Mouse (Mus musculus) neural tube, embryonic 12.5 days (tissue): ENCODE measurements around the gene Pspn. TPM values are rescaled to one million over a fixed set of nuclear protein-coding genes. Genes with fewer than 3 reads are reported as not detected.

Experiments
- ATAC-seq: fragments of 200-750 bp; cut with Nextera tagmentation; 2 replicates; pipeline ENCODE4 v1.8.0; 2017; ENCODE audit warnings: low read depth, mild to moderate bottlenecking, moderate TSS enrichment, moderate library complexity; ENCODE audit not compliant: low FRiP score
- H3K27ac ChIP-seq: fragments of 300-500 bp; sonication (generic); 2 replicates; pipeline ENCODE4 v1.5.1; 2016
- H3K27me3 ChIP-seq: fragments of 300-500 bp; sonication (generic); replicated peaks from 2 replicates; pipeline ENCODE4 v1.6.1; 2016; ENCODE audit warnings: mild to moderate bottlenecking
- H3K36me3 ChIP-seq: fragments of 300-500 bp; sonication (generic); 2 replicates; pipeline ENCODE4 v1.6.1; 2016; ENCODE audit warnings: mild to moderate bottlenecking
- H3K4me1 ChIP-seq: fragments of 300-500 bp; sonication (generic); 2 replicates; pipeline ENCODE4 v1.6.1; 2016
- H3K4me2 ChIP-seq: fragments of 300-500 bp; sonication (generic); replicated peaks from 2 replicates; pipeline ENCODE4 v1.6.1; 2016; ENCODE audit warnings: mild to moderate bottlenecking
- H3K4me3 ChIP-seq: fragments of 300-500 bp; sonication (generic); 2 replicates; pipeline ENCODE4 v1.5.1; 2016
- H3K9ac ChIP-seq: fragments of 300-500 bp; sonication (generic); 2 replicates; pipeline ENCODE4 v1.6.1; 2016; ENCODE audit warnings: mild to moderate bottlenecking
- H3K9me3 ChIP-seq: fragments of 300-500 bp; sonication (generic); 2 replicates; pipeline ENCODE4 v1.6.1; 2016; ENCODE audit warnings: mild to moderate bottlenecking
- WGBS: fragments of 180-500 bp; shearing (Covaris S2); methylation state at CpG from one replicate; pipeline ENCODE4 v1.1.7; 2016; 5-methylcytosine and 5-hydroxymethylcytosine counted together
- polyA plus RNA-seq: library from polyadenylated mRNA; unstranded; fragments of >200 nt; fragmentation: Nextera tagmentation; extraction: Ambion mirVana; gene quantifications from 2 replicates; pipeline ENCODE4 v1.2.1, GENCODE M21; 2016

Gene Pspn
- polyA plus RNA-seq = not detected in 2 replicates

GRCm38 (mm10) chr17:56999968-57000609 is at the start of gene Pspn:
Gene Pspn, minus strand, starts transcription at chr17:57000018.
- Histone ChIP-seq H3K36me3 (peaks cover 53% of the 10 kb centered on the region), H3K27ac (no peak within 1 kb of the TSS), H3K4me1 (peaks cover 10% of the 10 kb centered on the region), H3K9me3 (no peaks in the 10 kb centered on the region), H3K9ac (no peak within 1 kb of the TSS), H3K4me3 (no peak within 1 kb of the TSS), H3K4me2 (no peak within 1 kb of the TSS), H3K27me3 (no peaks in the 10 kb centered on the region)
- no peak for ATAC-seq
- WGBS = 86% methylated on average over 9 of the region's 9 CpGs

GRCm38 (mm10) chr17:57048816-57049215 is 49.0 kb upstream of the Pspn start:
- Histone ChIP-seq H3K4me2 (no peak overlapping the region), H3K9ac (no peak overlapping the region), H3K9me3 (no peaks in the 10 kb centered on the region), H3K27me3 (no peaks in the 10 kb centered on the region), H3K4me3 (no peak overlapping the region), H3K36me3 (peaks cover 51% of the 10 kb centered on the region), H3K27ac (no peak overlapping the region), H3K4me1 (no peaks in the 10 kb centered on the region)
- no peak for ATAC-seq
- 95% methylated on average over 3 of the region's 3 CpGs for WGBS

GRCm38 (mm10) chr17:57047406-57047805 is 47.6 kb upstream of the Pspn start:
- Histone ChIP-seq H3K27ac (no peak overlapping the region), H3K4me3 (no peak overlapping the region), H3K9ac (no peak overlapping the region), H3K4me2 (no peak overlapping the region), H3K9me3 (no peaks in the 10 kb centered on the region), H3K4me1 (no peaks in the 10 kb centered on the region), H3K36me3 (peaks cover 37% of the 10 kb centered on the region), H3K27me3 (no peaks in the 10 kb centered on the region)
- WGBS = 37% methylated on average over 5 of the region's 5 CpGs
- ATAC-seq = peak; percentile 27; the same call in 1 of the 2 replicates

- Histone ChIP-seq H3K4me1 (no peaks in the 10 kb centered on the region), H3K4me3 (no peak within 1 kb of the TSS), H3K36me3 (peaks cover 14% of the 10 kb centered on the region), H3K9ac (no peak within 1 kb of the TSS), H3K4me2 (no peak within 1 kb of the TSS), H3K27me3 (peaks cover 13% of the 10 kb centered on the region), H3K27ac (no peak within 1 kb of the TSS), H3K9me3 (no peaks in the 10 kb centered on the region)
- 75% methylated on average over 8 of the region's 8 CpGs for WGBS
- no peak for ATAC-seq
These were observed 41.7 kb upstream of the Pspn start, which contains the start of gene Slc25a41 for GRCm38 (mm10) chr17:57041554-57041953. Gene Slc25a41, minus strand, starts transcription at chr17:57041654.

- Histone ChIP-seq H3K4me2 (no peak overlapping the region), H3K27ac (no peak overlapping the region), H3K27me3 (peaks cover 13% of the 10 kb centered on the region), H3K36me3 (no peaks in the 10 kb centered on the region), H3K4me1 (no peaks in the 10 kb centered on the region), H3K9me3 (no peaks in the 10 kb centered on the region), H3K4me3 (no peak overlapping the region), H3K9ac (no peak overlapping the region)
- ATAC-seq = no peak
- 43% methylated on average over 8 of the region's 8 CpGs for WGBS
These were observed 39.2 kb upstream of the Pspn start for GRCm38 (mm10) chr17:57038978-57039377.

- 89% methylated on average over 4 of the region's 4 CpGs for WGBS
- H3K9me3 ChIP-seq = no peaks in the 10 kb centered on the region
- peak overlapping the region; percentile 62; the same call in 1 of the 2 replicates for H3K4me2 ChIP-seq
- no peak overlapping the region for H3K4me3 ChIP-seq
- H3K9ac ChIP-seq = no peak overlapping the region
- peaks cover 4% of the 10 kb centered on the region for H3K27me3 ChIP-seq
- ATAC-seq = no peak
- H3K4me1 ChIP-seq = peaks cover 18% of the 10 kb centered on the region
- peaks cover 12% of the 10 kb centered on the region for H3K36me3 ChIP-seq
- H3K27ac ChIP-seq = no peak overlapping the region
These were observed 33.0 kb upstream of the Pspn start for GRCm38 (mm10) chr17:57032854-57033253.

GRCm38 (mm10) chr17:57031661-57032420 is 32.0 kb upstream of the Pspn start:
- peak overlapping the region; percentile 99 for H3K9ac ChIP-seq
- peak overlapping the region; percentile 54; the same call in 1 of the 2 replicates for H3K27ac ChIP-seq
- ATAC-seq = peak; percentile 99
- H3K4me2 ChIP-seq = peak overlapping the region; percentile 62
- H3K36me3 ChIP-seq = peaks cover 22% of the 10 kb centered on the region
- H3K4me3 ChIP-seq = peak overlapping the region; percentile 92
- H3K27me3 ChIP-seq = no peaks in the 10 kb centered on the region
- under 1% methylated on average over 38 of the region's 38 CpGs for WGBS
- H3K9me3 ChIP-seq = no peaks in the 10 kb centered on the region
- H3K4me1 ChIP-seq = peaks cover 18% of the 10 kb centered on the region

GRCm38 (mm10) chr17:57030931-57031660 is 31.3 kb upstream of the Pspn start, which contains the start of gene Khsrp:
Gene Khsrp, minus strand, starts transcription at chr17:57031522.
- peak within 1 kb of the TSS; percentile 99 for H3K9ac ChIP-seq
- peak within 1 kb of the TSS; percentile 95 for H3K4me2 ChIP-seq
- peak; percentile 1; the same call in 1 of the 2 replicates for ATAC-seq
- H3K4me1 ChIP-seq = peaks cover 18% of the 10 kb centered on the region
- H3K27me3 ChIP-seq = no peaks in the 10 kb centered on the region
- H3K4me3 ChIP-seq = peak within 1 kb of the TSS; percentile 92
- WGBS = under 1% methylated on average over 81 of the region's 99 CpGs
- H3K27ac ChIP-seq = peak within 1 kb of the TSS; percentile 93
- peaks cover 29% of the 10 kb centered on the region for H3K36me3 ChIP-seq
- no peaks in the 10 kb centered on the region for H3K9me3 ChIP-seq

GRCm38 (mm10) chr17:57029691-57030090 is 29.9 kb upstream of the Pspn start:
- Histone ChIP-seq H3K9ac (peak overlapping the region; percentile 99), H3K36me3 (peaks cover 43% of the 10 kb centered on the region), H3K9me3 (no peaks in the 10 kb centered on the region), H3K4me1 (peaks cover 18% of the 10 kb centered on the region), H3K27ac (no peak overlapping the region), H3K4me3 (peak overlapping the region; percentile 92), H3K4me2 (peak overlapping the region; percentile 95), H3K27me3 (no peaks in the 10 kb centered on the region)
- no peak for ATAC-seq
- 40% methylated on average over 8 of the region's 8 CpGs for WGBS

GRCm38 (mm10) chr17:57027471-57027870 is 27.7 kb upstream of the Pspn start:
- H3K9me3 ChIP-seq = no peaks in the 10 kb centered on the region
- peaks cover 18% of the 10 kb centered on the region for H3K4me1 ChIP-seq
- ATAC-seq = no peak
- 91% methylated on average over 4 of the region's 4 CpGs for WGBS
- no peak overlapping the region for H3K4me3 ChIP-seq
- no peaks in the 10 kb centered on the region for H3K27me3 ChIP-seq
- no peak overlapping the region for H3K27ac ChIP-seq
- peaks cover 66% of the 10 kb centered on the region for H3K36me3 ChIP-seq
- H3K4me2 ChIP-seq = no peak overlapping the region
- no peak overlapping the region for H3K9ac ChIP-seq

- no peaks in the 10 kb centered on the region for H3K27me3 ChIP-seq
- H3K4me3 ChIP-seq = no peak overlapping the region
- H3K9me3 ChIP-seq = no peaks in the 10 kb centered on the region
- ATAC-seq = no peak
- H3K4me1 ChIP-seq = no peaks in the 10 kb centered on the region
- no peak overlapping the region for H3K27ac ChIP-seq
- no peak overlapping the region for H3K4me2 ChIP-seq
- 92% methylated on average over 5 of the region's 5 CpGs for WGBS
- peaks cover 57% of the 10 kb centered on the region for H3K36me3 ChIP-seq
- no peak overlapping the region for H3K9ac ChIP-seq
These were observed 21.1 kb upstream of the Pspn start for GRCm38 (mm10) chr17:57020960-57021359.

- H3K27me3 ChIP-seq = no peaks in the 10 kb centered on the region
- H3K27ac ChIP-seq = no peak overlapping the region
- no peaks in the 10 kb centered on the region for H3K9me3 ChIP-seq
- WGBS = 90% methylated on average over 2 of the region's 2 CpGs
- no peak overlapping the region for H3K4me3 ChIP-seq
- no peak overlapping the region for H3K9ac ChIP-seq
- H3K4me2 ChIP-seq = no peak overlapping the region
- no peak for ATAC-seq
- H3K4me1 ChIP-seq = no peaks in the 10 kb centered on the region
- H3K36me3 ChIP-seq = peaks cover 44% of the 10 kb centered on the region
These were observed 19.9 kb upstream of the Pspn start for GRCm38 (mm10) chr17:57019693-57020092.
